Mouse (Mus musculus): ENCODE measurements around the gene Pla2g2f. TPM values are rescaled to one million over a fixed set of nuclear protein-coding genes. Genes with fewer than 3 reads are reported as not detected.

The Pla2g2f gene
- total and polyA plus RNA-seq, 3 experiments, result 0.14 to 0.26 (median 0.18) TPM

DNA sequence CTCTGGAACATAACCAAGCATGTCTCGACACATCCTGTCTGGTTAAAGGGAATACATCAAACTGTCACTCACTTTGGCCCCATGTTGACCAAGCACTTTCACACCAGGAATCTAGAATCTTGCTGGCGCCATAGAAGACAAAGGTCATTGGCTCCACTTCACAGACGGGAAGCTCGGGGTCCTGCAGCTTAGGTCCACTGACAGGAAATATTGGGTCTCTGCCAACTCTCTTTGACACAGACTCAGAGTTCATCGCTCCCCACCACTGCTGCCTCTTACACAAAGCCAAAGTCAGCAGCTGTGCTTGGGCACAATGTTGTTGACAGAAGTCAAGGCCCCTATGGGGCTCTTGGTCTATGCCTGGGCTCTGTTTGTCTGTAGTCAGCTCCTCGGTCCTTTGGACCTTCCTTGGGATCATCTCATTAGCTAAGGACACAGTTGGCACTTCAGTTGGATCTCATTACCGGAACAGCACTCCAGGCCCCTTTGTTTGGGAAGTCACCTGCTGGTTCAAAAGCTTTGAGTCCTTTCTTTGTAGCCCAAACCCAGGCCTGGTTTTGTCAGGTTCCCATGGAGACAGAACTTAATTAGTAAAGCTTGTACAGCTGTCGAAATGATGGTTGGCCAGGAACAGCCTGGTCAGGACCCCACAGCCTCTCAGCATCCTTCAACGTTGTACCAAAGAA, 28.3 kb downstream of the Pla2g2f start:
- DNase-seq, result no peak
- H3K9ac ChIP-seq (ENCODE audit: low read depth, low read length), result no peak overlapping the region
- intact Hi-C loops (cut with DNase I), result no loop called here
- H3K27ac ChIP-seq, result no peak overlapping the region
- peaks cover 2% of the 10 kb centered on the region; the same call in 1 of the 2 replicates for H3K4me1 ChIP-seq (ENCODE audit: control insufficient read depth, insufficient read depth, low read length)
- no peaks in the 10 kb centered on the region for H3K27me3 ChIP-seq (ENCODE audit: control insufficient read depth, insufficient read depth, low read length)
- 39% methylated on average over 9 of the region's 9 CpGs for WGBS
- H3K36me3 ChIP-seq (ENCODE audit: control insufficient read depth, insufficient read depth, low read length), result no peaks in the 10 kb centered on the region
- no peak for TF ChIP-seq CTCF (IDR thresholded peaks at IDR 0.05)
- no peaks in the 10 kb centered on the region for H3K79me2 ChIP-seq (replicated peaks; ENCODE audit: control insufficient read depth, insufficient read depth, low read length)
- H3K4me3 ChIP-seq, result no peak overlapping the region

DNA sequence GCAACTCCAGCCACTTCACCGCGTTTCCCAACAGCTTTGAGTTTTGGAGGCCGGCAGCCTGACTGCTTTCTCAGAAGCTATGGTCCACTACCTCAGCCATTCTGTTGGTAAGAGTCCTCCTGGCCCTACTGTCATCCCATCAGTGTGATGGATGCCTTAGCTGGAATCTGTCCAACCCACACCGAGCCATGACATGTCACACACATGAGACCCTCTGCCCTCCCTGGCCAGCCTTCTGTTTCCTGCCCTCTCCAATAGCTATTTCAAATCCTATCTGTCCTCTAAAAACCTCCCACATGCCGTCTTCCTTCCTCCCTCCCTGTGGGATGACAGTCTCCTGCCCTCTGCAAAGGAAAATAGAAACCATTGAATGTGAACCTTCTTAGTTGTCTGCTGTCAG, 31.7 kb downstream of the Pla2g2f start:
- no peak overlapping the region; the same call in 1 of the 2 replicates for H3K27ac ChIP-seq
- TF ChIP-seq POLR2A (IDR thresholded peaks at IDR 0.05; ENCODE audit: insufficient read depth, low read depth, low read length) (no peak), CTCF (IDR thresholded peaks at IDR 0.05) (no peak), EP300 (IDR thresholded peaks at IDR 0.05; ENCODE audit: insufficient read depth, low read depth, low read length) (no peak)
- no peak for DNase-seq
- no peak overlapping the region for H3K9ac ChIP-seq (ENCODE audit: low read depth, low read length)
- WGBS, result 41% methylated on average over 5 of the region's 5 CpGs
- no peaks in the 10 kb centered on the region for H3K79me2 ChIP-seq (replicated peaks; ENCODE audit: control insufficient read depth, insufficient read depth, low read length)
- H3K4me3 ChIP-seq, result no peak overlapping the region
- H3K4me1 ChIP-seq (ENCODE audit: control insufficient read depth, insufficient read depth, low read length), result peaks cover 5% of the 10 kb centered on the region
- H3K36me3 ChIP-seq (ENCODE audit: control insufficient read depth, insufficient read depth, low read length), result no peaks in the 10 kb centered on the region
- H3K27me3 ChIP-seq (ENCODE audit: control insufficient read depth, insufficient read depth, low read length), result no peaks in the 10 kb centered on the region
- intact Hi-C loops (cut with DNase I), result no loop called here

DNA sequence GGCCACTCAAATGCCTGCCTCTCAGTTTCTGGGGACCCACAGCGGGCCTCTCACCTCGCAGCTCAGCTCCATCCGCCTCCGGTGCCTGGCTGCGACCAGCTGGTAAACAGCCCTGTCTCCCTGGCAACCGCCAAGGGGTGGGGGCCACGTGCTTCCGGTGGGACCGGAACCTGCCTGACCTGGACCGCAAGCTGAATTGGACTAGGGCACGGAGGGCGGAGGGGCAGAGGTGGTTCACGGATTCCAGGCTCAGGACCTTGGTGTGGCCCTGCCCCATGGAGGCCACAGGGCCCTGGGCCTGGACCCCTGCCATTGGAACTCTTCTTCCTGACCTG, 32.3 kb downstream of the Pla2g2f start:
- 32% methylated on average over 13 of the region's 13 CpGs for WGBS
- TF ChIP-seq CTCF (IDR thresholded peaks at IDR 0.05) (no peak), POLR2A (IDR thresholded peaks at IDR 0.05; ENCODE audit: insufficient read depth, low read depth, low read length) (no peak), EP300 (IDR thresholded peaks at IDR 0.05; ENCODE audit: insufficient read depth, low read depth, low read length) (no peak)
- Histone ChIP-seq H3K36me3 (ENCODE audit: control insufficient read depth, insufficient read depth, low read length) (no peaks in the 10 kb centered on the region), H3K27ac (peak overlapping the region; percentile 12; the same call in 1 of the 2 replicates), H3K4me1 (ENCODE audit: control insufficient read depth, insufficient read depth, low read length) (peaks cover 5% of the 10 kb centered on the region), H3K27me3 (ENCODE audit: control insufficient read depth, insufficient read depth, low read length) (no peaks in the 10 kb centered on the region), H3K79me2 (replicated peaks; ENCODE audit: control insufficient read depth, insufficient read depth, low read length) (no peaks in the 10 kb centered on the region), H3K9ac (ENCODE audit: low read depth, low read length) (no peak overlapping the region), H3K4me3 (no peak overlapping the region)
- peak; percentile 68 to 80 for DNase-seq
- intact Hi-C loops (cut with DNase I), result no loop called here

DNA sequence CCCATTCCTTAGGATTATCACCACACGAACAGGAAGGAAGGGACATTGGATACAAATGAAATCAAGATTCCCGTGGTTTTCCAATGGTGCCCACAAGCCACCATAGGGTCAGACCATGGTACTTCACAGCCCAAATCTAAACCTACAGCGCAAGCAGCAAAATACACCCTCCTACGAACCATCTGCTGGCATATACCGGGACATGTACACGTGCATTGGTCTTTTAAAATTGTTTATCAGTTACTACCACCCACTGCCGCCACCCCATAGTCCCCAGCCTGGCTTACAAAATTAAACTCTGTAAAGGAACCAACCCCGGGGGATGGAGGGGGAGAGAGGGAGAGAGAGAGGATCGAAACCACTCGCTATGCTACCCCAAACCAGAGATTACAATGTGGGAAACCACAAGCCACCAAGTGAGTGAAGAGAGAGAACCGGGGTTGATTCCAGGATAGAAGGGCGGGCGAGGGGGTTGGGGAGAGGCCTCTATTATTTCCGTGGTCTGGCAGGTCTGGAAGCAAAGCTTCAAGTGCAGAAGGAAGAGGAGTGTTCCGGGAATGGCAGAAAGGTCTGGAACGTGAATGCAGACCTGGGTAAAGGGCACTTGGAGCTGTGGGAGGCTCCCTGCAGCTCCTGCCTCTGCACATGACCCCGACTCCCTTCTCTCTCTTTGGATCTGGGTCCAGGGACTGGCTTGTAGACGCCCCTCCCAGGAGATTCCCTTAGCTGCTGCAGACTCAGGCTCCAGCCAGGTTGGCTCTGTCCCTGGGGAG, 32.9 kb downstream of the Pla2g2f start, which contains the start of gene Pla2g2c:
Gene Pla2g2c (plus strand): TSS at position 439 of the 773 bp plus-strand sequence.
- Histone ChIP-seq H3K36me3 (ENCODE audit: control insufficient read depth, insufficient read depth, low read length) (no peaks in the 10 kb centered on the region), H3K79me2 (replicated peaks; ENCODE audit: control insufficient read depth, insufficient read depth, low read length) (no peaks in the 10 kb centered on the region), H3K4me1 (ENCODE audit: control insufficient read depth, insufficient read depth, low read length) (peaks cover 5% of the 10 kb centered on the region), H3K9ac (ENCODE audit: low read depth, low read length) (no peak within 1 kb of the TSS), H3K4me3 (no peak within 1 kb of the TSS), H3K27me3 (ENCODE audit: control insufficient read depth, insufficient read depth, low read length) (no peaks in the 10 kb centered on the region), H3K27ac (peak within 1 kb of the TSS; percentile 34)
- 30% methylated on average over 18 of the region's 18 CpGs for WGBS
- intact Hi-C loops (cut with DNase I), result no loop called here
- no peak for DNase-seq
- TF ChIP-seq POLR2A (IDR thresholded peaks at IDR 0.05; ENCODE audit: insufficient read depth, low read depth, low read length) (no peak), CTCF (IDR thresholded peaks at IDR 0.05) (no peak), EP300 (IDR thresholded peaks at IDR 0.05; ENCODE audit: insufficient read depth, low read depth, low read length) (no peak)

DNA sequence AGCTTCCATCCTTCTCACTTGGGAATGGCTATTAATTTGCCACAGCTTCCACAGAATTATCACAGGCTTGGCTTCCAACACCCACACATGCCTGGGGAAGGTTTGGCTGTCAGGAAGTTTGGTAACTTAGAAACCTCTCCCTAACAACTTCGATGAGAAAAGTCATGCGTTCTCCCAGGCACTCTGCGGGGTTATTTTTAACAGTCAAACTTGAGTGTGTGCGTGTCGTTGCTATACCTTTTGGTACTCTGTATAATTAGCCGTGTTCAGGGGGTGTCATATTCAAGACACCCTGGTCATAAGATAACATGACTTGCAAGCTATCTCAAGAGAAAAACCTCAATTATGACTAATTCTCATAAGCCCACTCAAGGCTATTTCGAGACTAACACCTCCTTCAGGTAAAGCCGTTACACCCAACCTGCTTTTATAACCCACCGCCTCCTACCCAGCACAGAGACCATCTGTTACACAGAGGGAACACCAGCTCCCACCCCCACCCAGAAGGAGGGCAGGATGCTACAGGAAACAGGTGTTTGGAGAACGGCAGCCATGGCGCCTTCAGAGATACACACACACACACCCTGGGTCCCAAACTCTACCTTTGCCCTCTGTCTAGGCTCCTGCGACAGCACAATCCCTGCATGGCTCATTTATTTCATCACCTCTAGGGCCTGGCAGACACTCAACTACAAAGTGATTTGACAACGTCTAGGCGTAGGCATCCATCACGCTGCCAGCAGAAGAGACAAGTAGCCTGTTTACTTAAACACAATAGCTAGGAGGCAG, 33.7 kb downstream of the Pla2g2f start:
- Histone ChIP-seq H3K4me1 (ENCODE audit: control insufficient read depth, insufficient read depth, low read length) (peaks cover 5% of the 10 kb centered on the region), H3K4me3 (no peak overlapping the region), H3K9ac (ENCODE audit: low read depth, low read length) (no peak overlapping the region), H3K27ac (peak overlapping the region; percentile 34), H3K79me2 (replicated peaks; ENCODE audit: control insufficient read depth, insufficient read depth, low read length) (no peaks in the 10 kb centered on the region), H3K27me3 (ENCODE audit: control insufficient read depth, insufficient read depth, low read length) (no peaks in the 10 kb centered on the region), H3K36me3 (ENCODE audit: control insufficient read depth, insufficient read depth, low read length) (no peaks in the 10 kb centered on the region)
- WGBS, result 22% methylated on average over 15 of the region's 15 CpGs
- TF ChIP-seq EP300 (IDR thresholded peaks at IDR 0.05; ENCODE audit: insufficient read depth, low read depth, low read length) (no peak), POLR2A (IDR thresholded peaks at IDR 0.05; ENCODE audit: insufficient read depth, low read depth, low read length) (no peak), CTCF (IDR thresholded peaks at IDR 0.05) (no peak)
- peak; percentile 26 to 46 for DNase-seq
- intact Hi-C loops (cut with DNase I), result no loop called here
